Mouse (Mus musculus) liver, embryonic 14.5 days (tissue): ENCODE data around the gene Nav2. TPM values are rescaled to one million over a fixed set of nuclear protein-coding genes. Genes with fewer than 3 reads are reported as not detected.

Experiments
- ATAC-seq: fragments of 200-750 bp; cut with Nextera tagmentation; 2 replicates; pipeline ENCODE4 v1.8.0; 2017; ENCODE audit warnings: moderate number of reproducible peaks, mild to moderate bottlenecking, moderate library complexity; ENCODE audit not compliant: insufficient read depth
- DNase-seq, 3 experiments: peaks; one replicate each; pipeline ENCODE4 v3.0.0-alpha.2; 2012 to 2013; ENCODE audit warnings: low read depth in 3 of 3, low spot score in 3 of 3
- H3K27ac ChIP-seq: fragments of 300-500 bp; sonication (generic); 2 replicates; pipeline ENCODE4 v1.5.1; 2014; ENCODE audit warnings: moderate library complexity, mild to moderate bottlenecking, control low read depth, inconsistent platforms
- H3K27me3 ChIP-seq: fragments of 300-500 bp; sonication (generic); 2 replicates; pipeline ENCODE4 v1.6.1; 2014; ENCODE audit warnings: mild to moderate bottlenecking, low read length, moderate library complexity; ENCODE audit not compliant: control insufficient read depth, insufficient read depth
- H3K36me3 ChIP-seq: fragments of 300-500 bp; sonication (generic); replicated peaks from 2 replicates; pipeline ENCODE4 v1.6.1; 2014; ENCODE audit warnings: low read depth; ENCODE audit not compliant: control insufficient read depth, insufficient read depth
- H3K4me1 ChIP-seq, 2 experiments: fragments of 200-500 bp in 1 of 2; fragments of 300-500 bp in 1 of 2; sonication (generic) in 1 of 2; replicated peaks; 2 replicates each; pipeline ENCODE4 v1.6.1; 2012 to 2014; ENCODE audit warnings: antibody characterized with exemption in 1 of 2, inconsistent platforms in 1 of 2, low read length in 1 of 2; ENCODE audit not compliant: control insufficient read depth in 2 of 2, insufficient read depth in 2 of 2
- H3K4me2 ChIP-seq: fragments of 300-500 bp; sonication (generic); 2 replicates; pipeline ENCODE4 v1.6.1; 2014; ENCODE audit warnings: low read depth, mild to moderate bottlenecking, control low read depth, moderate library complexity
- H3K4me3 ChIP-seq, 2 experiments: fragments of 200-500 bp in 1 of 2; fragments of 300-500 bp in 1 of 2; sonication (generic) in 1 of 2; 2 replicates each; pipeline ENCODE4 v1.5.1; 2012 to 2014; ENCODE audit warnings: low read depth in 2 of 2, low read length in 2 of 2, mild to moderate bottlenecking in 2 of 2, control low read depth in 1 of 2, inconsistent platforms in 1 of 2, moderate library complexity in 1 of 2; ENCODE audit not compliant: insufficient read depth in 1 of 2
- H3K9ac ChIP-seq: fragments of 300-500 bp; sonication (generic); replicated peaks from 2 replicates; pipeline ENCODE4 v1.6.1; 2014; ENCODE audit warnings: mild to moderate bottlenecking, control low read depth, moderate library complexity
- H3K9me3 ChIP-seq: fragments of 300-500 bp; sonication (generic); 2 replicates; pipeline ENCODE4 v1.6.1; 2016; ENCODE audit warnings: low read length, mixed read lengths; ENCODE audit not compliant: control insufficient read depth
- CTCF ChIP-seq: IDR thresholded peaks from 2 replicates; pipeline ENCODE4 v1.5.1; 2016; ENCODE audit warnings: antibody characterized with exemption, low read depth, control low read depth
- EP300 ChIP-seq: IDR thresholded peaks from 2 replicates; pipeline ENCODE4 v1.6.1; 2016; ENCODE audit warnings: antibody characterized with exemption, low read depth
- WGBS: fragments of 180-500 bp; shearing (Covaris S2); extraction: QIAGEN DNeasy Blood & Tissue Kit; methylation state at CpG from one replicate; pipeline ENCODE4 v1.1.7; 2014; ENCODE audit not compliant: insufficient replicate concordance; 5-methylcytosine and 5-hydroxymethylcytosine counted together
- polyA plus RNA-seq, 2 experiments: library from polyadenylated mRNA; depleted of rRNA in 1 of 2; stranded (reverse) in 1 of 2; unstranded in 1 of 2; fragments of >200 nt; fragmentation: Nextera tagmentation in 1 of 2; extraction: Ambion mirVana in 1 of 2; gene quantifications; 2 replicates each; pipeline versions ENCODE4 v1.2.1 to v1.2.3; 2012 to 2014

Nav2 gene
- polyA plus RNA-seq, 2 experiments = 1.5 to 1.6 TPM

GRCm38 (mm10) chr7:49291208-49291892 is 382.8 kb downstream of the Nav2 start:
- Histone ChIP-seq H3K4me2 (no peak overlapping the region), H3K9me3 (no peaks in the 10 kb centered on the region), H3K36me3 (no peaks in the 10 kb centered on the region), H3K4me3 (no peak overlapping the region), H3K9ac (no peak overlapping the region), H3K27ac (no peak overlapping the region), H3K27me3 (no peaks in the 10 kb centered on the region), H3K4me1 (peaks cover 0 to 4% of the 10 kb centered on the region in 2 experiments; a peak in 2 of 4 replicates)
- TF ChIP-seq CTCF = no peak
- no peak for TF ChIP-seq EP300
- DNase-seq = no peak
- WGBS = 64% methylated on average over 8 of the region's 8 CpGs
- ATAC-seq = no peak; the same call in 1 of the 2 replicates

- 62% methylated on average over 3 of the region's 3 CpGs for WGBS
These were observed 388.6 kb downstream of the Nav2 start for GRCm38 (mm10) chr7:49297148-49297547.

GRCm38 (mm10) chr7:49298431-49298839 is 389.9 kb downstream of the Nav2 start:
- H3K4me1 ChIP-seq = peaks cover 3 to 27% of the 10 kb centered on the region in 2 experiments; a peak in 2 of 4 replicates
- H3K9me3 ChIP-seq = no peaks in the 10 kb centered on the region
- ATAC-seq = no peak
- H3K27me3 ChIP-seq = no peaks in the 10 kb centered on the region
- no peak overlapping the region for H3K9ac ChIP-seq
- H3K4me2 ChIP-seq = no peak overlapping the region
- DNase-seq = no peak
- H3K27ac ChIP-seq = no peak overlapping the region
- WGBS = 43% methylated on average over 4 of the region's 4 CpGs
- H3K4me3 ChIP-seq = no peak overlapping the region
- no peaks in the 10 kb centered on the region for H3K36me3 ChIP-seq
- TF ChIP-seq EP300 = no peak
- TF ChIP-seq CTCF = no peak

More at GRCm38 (mm10) chr7:49297148-49297547, 388.6 kb downstream of the Nav2 start:
- H3K4me3 ChIP-seq = no peak overlapping the region
- no peak overlapping the region for H3K9ac ChIP-seq
- H3K4me1 ChIP-seq = peaks cover 3 to 27% of the 10 kb centered on the region in 2 experiments; a peak in 2 of 4 replicates
- H3K27me3 ChIP-seq = no peaks in the 10 kb centered on the region
- TF ChIP-seq CTCF (no peak), EP300 (no peak)
- no peak overlapping the region for H3K27ac ChIP-seq
- H3K9me3 ChIP-seq = no peaks in the 10 kb centered on the region
- H3K4me2 ChIP-seq = no peak overlapping the region
- ATAC-seq (no peak), DNase-seq (no peak)
- no peaks in the 10 kb centered on the region for H3K36me3 ChIP-seq

- H3K27ac ChIP-seq = no peak overlapping the region
- H3K9me3 ChIP-seq = no peaks in the 10 kb centered on the region
- H3K4me1 ChIP-seq = peaks cover 3 to 29% of the 10 kb centered on the region in 2 experiments; a peak in 2 of 4 replicates
- no peak overlapping the region for H3K4me2 ChIP-seq
- WGBS = 56% methylated on average over 6 of the region's 6 CpGs
- H3K36me3 ChIP-seq = no peaks in the 10 kb centered on the region
- H3K4me3 ChIP-seq = no peak overlapping the region
- TF ChIP-seq EP300 (no peak), CTCF (no peak)
- ATAC-seq (no peak), DNase-seq (no peak)
- H3K9ac ChIP-seq = no peak overlapping the region
- peaks cover 3% of the 10 kb centered on the region for H3K27me3 ChIP-seq
These were observed 393.0 kb downstream of the Nav2 start for GRCm38 (mm10) chr7:49301487-49301886.

- Histone ChIP-seq H3K9me3 (no peaks in the 10 kb centered on the region), H3K36me3 (no peaks in the 10 kb centered on the region), H3K4me3 (peak overlapping the region; percentile 32 to 42), H3K9ac (no peak overlapping the region), H3K4me1 (peaks cover 3 to 22% of the 10 kb centered on the region in 2 experiments; a peak in 2 of 4 replicates), H3K27ac (no peak overlapping the region), H3K4me2 (peak overlapping the region; percentile 67), H3K27me3 (peaks cover 3% of the 10 kb centered on the region)
- TF ChIP-seq CTCF = no peak
- TF ChIP-seq EP300 = no peak
- 4% methylated on average over 31 of the region's 31 CpGs for WGBS
- DNase-seq (no peak), ATAC-seq (no peak; the same call in 1 of the 2 replicates)
These were observed 395.3 kb downstream of the Nav2 start for GRCm38 (mm10) chr7:49303600-49304411.
